Mouse (Mus musculus) liver, embryonic 15.5 days (tissue): ENCODE results near the gene Hist1h2bh. TPM values are rescaled to one million over a fixed set of nuclear protein-coding genes. Genes with fewer than 3 reads are reported as not detected.
A peak's percentile ranks its signal among the peaks of the same experiment; 100 is the strongest.

Experiments used
- ATAC-seq: fragments of 200-750 bp; cut with Nextera tagmentation; 2 replicates; pipeline ENCODE4 v1.8.0; 2017; ENCODE audit warnings: moderate number of reproducible peaks, mild to moderate bottlenecking, moderate library complexity; ENCODE audit not compliant: insufficient read depth
- H3K27ac ChIP-seq: fragments of 300-500 bp; sonication (generic); replicated peaks from 2 replicates; pipeline ENCODE4 v1.5.1; 2015; ENCODE audit warnings: mild to moderate bottlenecking, inconsistent platforms
- H3K27me3 ChIP-seq: fragments of 300-500 bp; sonication (generic); 2 replicates; pipeline ENCODE4 v1.6.1; 2015; ENCODE audit warnings: mild to moderate bottlenecking, inconsistent platforms
- H3K36me3 ChIP-seq: fragments of 300-500 bp; sonication (generic); replicated peaks from 2 replicates; pipeline ENCODE4 v1.6.1; 2015; ENCODE audit warnings: moderate library complexity, mild to moderate bottlenecking, inconsistent platforms
- H3K4me1 ChIP-seq: fragments of 300-500 bp; sonication (generic); replicated peaks from 2 replicates; pipeline ENCODE4 v1.6.1; 2015; ENCODE audit warnings: inconsistent platforms
- H3K4me2 ChIP-seq: fragments of 300-500 bp; sonication (generic); 2 replicates; pipeline ENCODE4 v1.6.1; 2015; ENCODE audit warnings: moderate library complexity, mild to moderate bottlenecking, inconsistent platforms
- H3K4me3 ChIP-seq: fragments of 300-500 bp; sonication (generic); replicated peaks from 2 replicates; pipeline ENCODE4 v1.5.1; 2015; ENCODE audit warnings: mild to moderate bottlenecking, inconsistent platforms
- H3K9ac ChIP-seq: fragments of 300-500 bp; sonication (generic); 2 replicates; pipeline ENCODE4 v1.6.1; 2015; ENCODE audit warnings: moderate library complexity, mild to moderate bottlenecking, inconsistent platforms
- H3K9me3 ChIP-seq: fragments of 300-500 bp; sonication (generic); replicated peaks from 2 replicates; pipeline ENCODE4 v1.6.1; 2016; ENCODE audit warnings: inconsistent platforms
- WGBS: fragments of 180-500 bp; shearing (Covaris S2); methylation state at CpG from one replicate; pipeline ENCODE4 v1.1.7; 2015; ENCODE audit warnings: mixed read lengths; ENCODE audit not compliant: insufficient replicate concordance; 5-methylcytosine and 5-hydroxymethylcytosine counted together
- microRNA-seq: library from miRNA; unstranded; fragments of <30 nt; microRNA quantifications from one replicate; pipeline ENCODE4, GENCODE M21; 2016
- polyA plus RNA-seq: library from polyadenylated mRNA; unstranded; fragments of >200 nt; fragmentation: Nextera tagmentation; extraction: Ambion mirVana; gene quantifications from 2 replicates; pipeline ENCODE4 v1.2.1, GENCODE M21; 2015

The Hist1h2bh gene
- polyA plus RNA-seq, 1 experiment from 2014 or later, result 1.5 TPM

- H3K9me3 ChIP-seq, result no peaks in the 10 kb centered on the region
- peak overlapping the region; percentile 50 for H3K4me3 ChIP-seq
- H3K27ac ChIP-seq, result no peak overlapping the region
- no peak for ATAC-seq
- no peaks in the 10 kb centered on the region for H3K36me3 ChIP-seq
- 18% methylated on average over 10 of the region's 10 CpGs for WGBS
- H3K4me2 ChIP-seq, result peak overlapping the region; percentile 71
- peak overlapping the region; percentile 30 for H3K9ac ChIP-seq
- peaks cover 43% of the 10 kb centered on the region for H3K4me1 ChIP-seq
- H3K27me3 ChIP-seq, result no peaks in the 10 kb centered on the region
Measured at GRCm38 (mm10) chr13:23498653-23499052, 44.5 kb downstream of the Hist1h2bh start.

DNA sequence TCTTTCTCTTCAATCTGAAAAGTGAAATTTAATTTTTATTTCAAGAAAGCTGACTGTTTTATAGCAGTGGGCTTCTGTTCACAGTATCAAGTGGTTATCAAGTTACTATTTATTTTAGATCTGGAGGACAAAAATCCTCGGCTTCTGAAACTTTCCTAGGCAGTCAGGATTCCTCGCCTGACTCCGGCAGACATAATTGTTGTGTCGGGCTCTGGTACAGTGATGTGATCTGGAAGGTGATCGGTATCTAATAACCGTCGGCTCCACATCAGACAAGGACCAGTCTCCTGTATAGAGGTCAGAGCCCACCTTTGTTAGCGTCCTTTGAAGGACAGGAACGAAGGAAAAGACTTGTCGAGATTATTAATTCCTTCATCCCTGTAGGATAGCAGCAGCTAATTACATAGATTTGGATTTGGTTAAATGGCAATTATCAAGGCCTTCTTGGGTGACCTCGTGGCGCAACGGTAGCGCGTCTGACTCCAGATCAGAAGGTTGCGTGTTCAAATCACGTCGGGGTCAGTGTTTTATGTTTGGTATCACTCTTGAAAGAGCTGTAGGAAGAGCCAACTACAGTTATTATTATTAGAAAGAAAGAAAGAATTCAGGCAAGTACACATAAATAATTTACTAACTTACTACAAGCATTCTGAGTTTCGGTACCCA, 45.4 kb downstream of the Hist1h2bh start:
- no peaks in the 10 kb centered on the region for H3K36me3 ChIP-seq
- H3K9me3 ChIP-seq, result no peaks in the 10 kb centered on the region
- no peak overlapping the region for H3K27ac ChIP-seq
- ATAC-seq, result peak; percentile 35; the same call in 1 of the 2 replicates
- peaks cover 39% of the 10 kb centered on the region for H3K4me1 ChIP-seq
- peak overlapping the region; percentile 50 for H3K4me3 ChIP-seq
- H3K9ac ChIP-seq, result peak overlapping the region; percentile 30; the same call in 1 of the 2 replicates
- H3K27me3 ChIP-seq, result no peaks in the 10 kb centered on the region
- H3K4me2 ChIP-seq, result peak overlapping the region; percentile 71
- WGBS, result 4% methylated on average over 19 of the region's 19 CpGs

DNA sequence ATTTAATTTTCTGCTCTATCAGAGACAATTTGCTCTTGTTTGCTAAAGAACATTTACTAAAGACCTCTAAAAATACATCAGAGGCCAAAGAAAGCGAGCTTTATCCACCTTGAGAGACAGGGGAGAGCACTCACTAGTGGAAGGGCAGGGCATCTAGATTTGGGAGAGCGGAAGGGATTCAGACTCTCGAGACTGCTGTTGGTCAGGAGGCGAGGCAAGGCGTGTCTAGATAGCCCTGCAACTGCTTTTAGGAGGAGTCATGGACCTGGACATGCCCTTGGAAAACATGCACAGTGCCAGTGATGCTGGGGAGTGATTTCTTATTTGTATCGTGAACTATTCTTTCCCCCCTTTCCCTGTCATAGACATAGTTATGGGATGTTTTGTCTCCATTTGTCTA, 47.7 kb downstream of the Hist1h2bh start:
- Histone ChIP-seq H3K27ac (no peak overlapping the region), H3K27me3 (no peaks in the 10 kb centered on the region), H3K9ac (no peak overlapping the region), H3K4me3 (no peak overlapping the region), H3K36me3 (no peaks in the 10 kb centered on the region), H3K4me1 (peaks cover 40% of the 10 kb centered on the region), H3K9me3 (no peaks in the 10 kb centered on the region), H3K4me2 (no peak overlapping the region)
- ATAC-seq, result no peak
- 64% methylated on average over 6 of the region's 6 CpGs for WGBS

GRCm38 (mm10) chr13:23491990-23492389, 51.2 kb downstream of the Hist1h2bh start:
- Histone ChIP-seq H3K4me1 (peaks cover 17% of the 10 kb centered on the region), H3K27ac (no peak overlapping the region), H3K9ac (0 out of 2 replicates have a peak overlapping the region, but pooled peaks have one; percentile 31), H3K4me3 (peak overlapping the region; percentile 48), H3K9me3 (no peaks in the 10 kb centered on the region), H3K36me3 (no peaks in the 10 kb centered on the region), H3K27me3 (peaks cover 9% of the 10 kb centered on the region), H3K4me2 (peak overlapping the region; percentile 70)
- WGBS, result 10% methylated on average over 14 of the region's 14 CpGs
- ATAC-seq, result no peak

Small RNA genes within 50 kb of the gene (microRNA-seq; reads per million reads assigned to microRNA genes)
- gene Gm44297 (not detected), gene Gm44359 (not detected), gene Gm44394 (not detected), gene n-TStga1 (6.3 reads per million, percentile 21 among the genes with 10 or more reads in this experiment)

Other genes with a start within 250 kb of the Hist1h2bh start
- gene Zfp322a, start 174.2 kb downstream of the Hist1h2bh start, polyA plus RNA-seq, result 11.2 and 12.6 TPM in 2 replicates
- gene Abt1, start 119.5 kb downstream of the Hist1h2bh start, polyA plus RNA-seq, result 5.1 and 5.2 TPM in 2 replicates
- 1.6 and 2.1 TPM in 2 replicates for gene Btn1a1, start 77.5 kb downstream of the Hist1h2bh start, polyA plus RNA-seq
- gene Btn2a2, start 54.5 kb downstream of the Hist1h2bh start, polyA plus RNA-seq, result not detected in 2 replicates
- gene Hist1h4h, start 12.3 kb downstream of the Hist1h2bh start, polyA plus RNA-seq, result 4.6 and 7.0 TPM in 2 replicates
- 8.3 and 9.7 TPM in 2 replicates for gene Hist1h2af, start 9.5 kb downstream of the Hist1h2bh start, polyA plus RNA-seq
- 9.4 and 11.7 TPM in 2 replicates for gene Hist1h3g, start 8.0 kb downstream of the Hist1h2bh start, polyA plus RNA-seq
- gene Hist1h3f, start 660 bp upstream of the Hist1h2bh start, polyA plus RNA-seq, result 0.99 and 1.4 TPM in 2 replicates
- 1.4 and 2.5 TPM in 2 replicates for gene Hist1h4f, start 8.3 kb upstream of the Hist1h2bh start, polyA plus RNA-seq
- gene Hist1h1d, start 9.9 kb upstream of the Hist1h2bh start, polyA plus RNA-seq, result 1.1 TPM in 2 replicates
- gene Hist1h3e, start 19.0 kb upstream of the Hist1h2bh start, polyA plus RNA-seq, result 2.7 and 4.4 TPM in 2 replicates
- 75.0 and 100 TPM in 2 replicates for gene Hist1h2ae, start 27.8 kb upstream of the Hist1h2bh start, polyA plus RNA-seq
- gene Hist1h2bg, start 28.0 kb upstream of the Hist1h2bh start, polyA plus RNA-seq, result 10.0 and 11.6 TPM in 2 replicates
- 4.0 and 6.7 TPM in 2 replicates for gene Hist1h2bf, start 30.8 kb upstream of the Hist1h2bh start, polyA plus RNA-seq
- gene Hist1h2ad, start 31.0 kb upstream of the Hist1h2bh start, polyA plus RNA-seq, result 3.6 and 4.1 TPM in 2 replicates
- 6.0 and 7.4 TPM in 2 replicates for gene Hist1h3d, start 32.4 kb upstream of the Hist1h2bh start, polyA plus RNA-seq
- gene Hist1h4d, start 38.2 kb upstream of the Hist1h2bh start, polyA plus RNA-seq, result 125 and 146 TPM in 2 replicates
- gene Hist1h2be, start 77.7 kb upstream of the Hist1h2bh start, polyA plus RNA-seq, result 1.8 and 1.9 TPM in 2 replicates
- 24.7 and 26.6 TPM in 2 replicates for gene Hist1h1e, start 79.2 kb upstream of the Hist1h2bh start, polyA plus RNA-seq
- gene Hist1h2ac, start 140.6 kb upstream of the Hist1h2bh start, polyA plus RNA-seq, result 1.2 and 1.4 TPM in 2 replicates
- 136 and 151 TPM in 2 replicates for gene Hist1h2bc, start 140.8 kb upstream of the Hist1h2bh start, polyA plus RNA-seq
- 0.17 TPM in 1 of 2 replicates, not detected in the other for gene Hist1h1t, start 152.4 kb upstream of the Hist1h2bh start, polyA plus RNA-seq
- 7.3 and 8.8 TPM in 2 replicates for gene Hist1h4c, start 155.1 kb upstream of the Hist1h2bh start, polyA plus RNA-seq
- 13.6 and 16.4 TPM in 2 replicates for gene Hfe, start 167.5 kb upstream of the Hist1h2bh start, polyA plus RNA-seq
- 81.0 and 85.5 TPM in 2 replicates for gene Hist1h1c, start 195.4 kb upstream of the Hist1h2bh start, polyA plus RNA-seq
- 6.4 and 7.3 TPM in 2 replicates for gene Hist1h3c, start 202.2 kb upstream of the Hist1h2bh start, polyA plus RNA-seq
- 5.6 and 5.7 TPM in 2 replicates for gene Hist1h2bb, start 203.3 kb upstream of the Hist1h2bh start, polyA plus RNA-seq
- gene Hist1h2ab, start 207.7 kb upstream of the Hist1h2bh start, polyA plus RNA-seq, result 60.0 and 64.5 TPM in 2 replicates
- 13.6 and 15.4 TPM in 2 replicates for gene Hist1h3b, start 208.9 kb upstream of the Hist1h2bh start, polyA plus RNA-seq
- 2.7 and 4.1 TPM in 2 replicates for gene Hist1h4b, start 213.6 kb upstream of the Hist1h2bh start, polyA plus RNA-seq
- 0.40 TPM in 1 of 2 replicates, not detected in the other for gene Hist1h4a, start 217.8 kb upstream of the Hist1h2bh start, polyA plus RNA-seq
- 6.4 and 7.6 TPM in 2 replicates for gene Hist1h3a, start 219.0 kb upstream of the Hist1h2bh start, polyA plus RNA-seq
- 3.5 and 4.3 TPM in 2 replicates for gene Hist1h1a, start 220.3 kb upstream of the Hist1h2bh start, polyA plus RNA-seq
- gene Trim38, start 226.5 kb upstream of the Hist1h2bh start, polyA plus RNA-seq, result not detected in 2 replicates